9 mouse cellular contexts compared by ENCODE assay signal in genomic region chr14:99299701-99300191, GRCm38 (mm10). TPM values are rescaled to one million over a fixed set of nuclear protein-coding genes. Genes with fewer than 3 reads are reported as not detected.
A peak's percentile ranks its signal among the peaks of the same experiment; 100 is the strongest.
DNase-seq lines count a peak whose midpoint lies in the region; ATAC-seq lines count a peak whose summit lies in the region.
"Had no signal": no experiment of that assay in that cellular context is flagged by ENCODE, and none has a peak within 500 bp of the region (broad histone marks: within the 10 kb centered on the region; RNA-seq: fewer than 3 reads in every experiment).

No protein-coding gene starts in this region.

- peak overlapping the region; percentile 94 for H3K4me2 ChIP-seq in midbrain, embryonic 11.5 days

- H3K27me3 ChIP-seq in midbrain, embryonic 11.5 days (ENCODE audit: control insufficient read depth, insufficient read depth, low read length), result peaks cover 34% of the 10 kb centered on the region
- H3K27me3 ChIP-seq: CH12.LX had no signal

- no peak overlapping the region for H3K27ac ChIP-seq in midbrain, embryonic 11.5 days (ENCODE audit: low read depth, low read length)

- no peaks in the 10 kb centered on the region for H3K36me3 ChIP-seq in midbrain, embryonic 11.5 days (ENCODE audit: control insufficient read depth, insufficient read depth, low read length)

- H3K4me1 ChIP-seq in midbrain, embryonic 11.5 days (ENCODE audit: control insufficient read depth, insufficient read depth, low read length), result peaks cover 4% of the 10 kb centered on the region; the same call in 1 of the 2 replicates

- H3K9ac ChIP-seq in midbrain, embryonic 11.5 days (ENCODE audit: low read length), result peak overlapping the region; percentile 63; the same call in 1 of the 2 replicates

- H3K9me3 ChIP-seq in midbrain, embryonic 11.5 days (ENCODE audit: control insufficient read depth, low read length), result no peaks in the 10 kb centered on the region

- WGBS in midbrain, embryonic 11.5 days, result 8% methylated on average over 21 of the region's 21 CpGs

- H3K4me3 ChIP-seq in midbrain, embryonic 11.5 days (ENCODE audit: low read depth, low read length), result peak overlapping the region; percentile 66

- peak; percentile 47 for DNase-seq in embryo, embryonic 11 days
- no peak for DNase-seq in embryo, embryonic 10 days (ENCODE audit: low spot score)
- DNase-seq in MN1 (ENCODE audit: low spot score), result peak; percentile 64
- peak; percentile 14 to 25 for DNase-seq in frontal cortex, postnatal 14 days (ENCODE audit: low spot score in 2 of 2)
- DNase-seq in kidney, postnatal 14 days, result peak; percentile 15
- DNase-seq in midbrain, embryonic 11.5 days (ENCODE audit: low spot score, missing footprints), result peak; percentile 94
- DNase-seq in cerebellum, adult 11-12 months, result no peak
- no peak for DNase-seq in gastrocnemius, postnatal 25 days

- ATAC-seq in midbrain, embryonic 11.5 days (ENCODE audit: low FRiP score), result no peak

RNA-seq across cellular contexts. Expression of gene Klf5, which starts 1.3 kb away (rescaled TPM):
- polyA plus RNA-seq in midbrain, embryonic 11.5 days (2014; fragmentation: Nextera tagmentation; extraction: Ambion mirVana), result 2.9 and 3.4 TPM in 2 replicates
- total RNA-seq in gastrocnemius, postnatal 25 days (2021), result 1 to 10 TPM; 4.5 to 5.7 TPM

Comparison
In these comparisons a context has a peak if more than half of its experiments do, and no peak if none do; other contexts are left out.
1. DNase-seq: peak in embryo, embryonic 11 days (single experiment), MN1 (single experiment), frontal cortex, postnatal 14 days (2 of 2), kidney, postnatal 14 days (single experiment) and midbrain, embryonic 11.5 days (single experiment); none in embryo, embryonic 10 days (single experiment), cerebellum, adult 11-12 months (single experiment) and gastrocnemius, postnatal 25 days (single experiment).